In the genomic region with DNA sequence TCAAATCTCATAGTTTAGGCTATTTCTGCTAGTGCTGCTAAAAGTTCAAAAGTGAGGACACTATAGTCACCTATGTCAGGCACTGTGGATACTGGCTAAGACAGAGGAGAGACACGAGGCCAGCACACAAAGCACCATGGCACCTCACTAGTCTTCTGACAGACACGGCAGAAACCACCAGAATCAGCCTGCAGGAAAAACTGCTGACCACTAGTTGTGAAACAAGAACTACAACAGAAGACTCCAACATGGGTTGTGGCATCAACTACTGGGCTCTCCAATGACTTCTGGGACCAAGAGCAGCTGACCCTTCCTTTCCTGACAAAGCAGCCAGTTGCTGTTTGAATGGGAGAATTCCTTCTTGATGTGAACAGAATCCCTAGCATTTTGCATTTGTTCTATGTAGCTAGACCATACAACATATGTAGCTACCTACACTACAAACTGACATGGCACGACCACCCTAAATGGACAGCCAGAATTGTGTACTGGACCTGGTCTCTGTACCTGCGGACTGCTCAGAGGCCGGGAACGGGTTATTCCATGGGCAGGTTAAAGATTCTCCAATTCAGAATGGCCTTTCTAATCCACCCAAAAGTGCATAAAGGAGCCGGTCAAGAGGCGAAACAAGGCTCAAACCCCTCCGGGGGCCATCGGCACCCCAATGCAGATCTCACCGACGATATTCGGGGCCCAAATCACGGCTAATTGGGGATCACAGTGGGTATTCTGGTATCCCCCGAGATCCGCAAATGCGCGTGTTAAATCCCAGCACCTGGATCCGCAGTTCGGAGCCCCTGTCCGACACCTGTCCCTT, we compare ENCODE assay signal across 8 mouse cellular contexts. TPM values are rescaled to one million over a fixed set of nuclear protein-coding genes. Genes with fewer than 3 reads are reported as not detected.
A peak's percentile ranks its signal among the peaks of the same experiment; 100 is the strongest.
DNase-seq lines count a peak whose midpoint lies in the region; ATAC-seq and TF ChIP-seq lines count a peak whose summit lies in the region.

No protein-coding gene starts in this region.

- no peaks in the 10 kb centered on the region for H3K27me3 ChIP-seq in spleen, adult 2 months (ENCODE audit: control insufficient read depth, insufficient read depth, low read length)
- H3K27me3 ChIP-seq in intestine, postnatal 0 days (replicated peaks; ENCODE audit: control insufficient read depth, insufficient read depth, low read length), result no peaks in the 10 kb centered on the region

- no peak for ATAC-seq in intestine, postnatal 0 days
- ATAC-seq in inflammation-experienced regulatory T-cells, adult 6 months, result no peak

- no peak for TF ChIP-seq CTCF in spleen, adult 2 months (IDR thresholded peaks at IDR 0.05; ENCODE audit: extremely low read depth, insufficient read depth, insufficient read length, insufficient replicate concordance)
- TF ChIP-seq CTCF in embryonic fibroblast, embryonic 13.5 days (IDR thresholded peaks at IDR 0.05; ENCODE audit: borderline replicate concordance, insufficient read depth, low read length), result no peak
- no peak for TF ChIP-seq CTCF in intestine, postnatal 0 days (IDR thresholded peaks at IDR 0.05; ENCODE audit: low read depth)

- H3K9ac ChIP-seq in intestine, postnatal 0 days (ENCODE audit: low read depth, low read length), result peak overlapping the region; percentile 100

- H3K4me1 ChIP-seq in spleen, adult 2 months (ENCODE audit: control insufficient read depth, insufficient read depth, insufficient read length), result peaks cover 15% of the 10 kb centered on the region; the same call in 1 of the 2 replicates
- H3K4me1 ChIP-seq in embryonic fibroblast, embryonic 13.5 days (ENCODE audit: control insufficient read depth, insufficient read depth, low read length), result peaks cover 11% of the 10 kb centered on the region; the same call in 1 of the 2 replicates
- H3K4me1 ChIP-seq in intestine, postnatal 0 days (replicated peaks; ENCODE audit: control insufficient read depth, insufficient read depth, low read length), result peaks cover 17% of the 10 kb centered on the region; the same call in 1 of the 2 replicates

- 1% methylated on average over 21 of the region's 21 CpGs for WGBS in spleen, adult 2 months
- 1% methylated on average over 21 of the region's 21 CpGs for WGBS in intestine, postnatal 0 days

- no peak for TF ChIP-seq POLR2A in spleen, adult 2 months (IDR thresholded peaks at IDR 0.05; ENCODE audit: low read depth, low read length)
- no peak for TF ChIP-seq POLR2A in embryonic fibroblast, embryonic 13.5 days (IDR thresholded peaks at IDR 0.05; ENCODE audit: low read depth, low read length)

- H3K27ac ChIP-seq in spleen, adult 2 months (ENCODE audit: insufficient read depth, low read length), result peak overlapping the region; percentile 95
- H3K27ac ChIP-seq in embryonic fibroblast, embryonic 13.5 days (ENCODE audit: insufficient read depth, low read length), result peak overlapping the region; percentile 92
- H3K27ac ChIP-seq in intestine, postnatal 0 days (ENCODE audit: low read depth, low read length), result peak overlapping the region; percentile 100

- peak overlapping the region; percentile 74 for H3K4me2 ChIP-seq in intestine, postnatal 0 days (replicated peaks; ENCODE audit: low read depth)

- no peaks in the 10 kb centered on the region for H3K9me3 ChIP-seq in intestine, postnatal 0 days (ENCODE audit: control insufficient read depth)

- peak overlapping the region; percentile 80 for H3K4me3 ChIP-seq in spleen, adult 2 months (ENCODE audit: extremely low read depth, insufficient read depth, insufficient read length)
- H3K4me3 ChIP-seq in embryonic fibroblast, embryonic 13.5 days (ENCODE audit: insufficient read depth, low read length), result peak overlapping the region; percentile 97
- peak overlapping the region; percentile 99 for H3K4me3 ChIP-seq in intestine, postnatal 0 days (ENCODE audit: low read depth, low read length)

- H3K36me3 ChIP-seq in spleen, adult 2 months (ENCODE audit: control insufficient read depth, insufficient read depth, low read length), result no peaks in the 10 kb centered on the region
- peaks cover 4% of the 10 kb centered on the region; the same call in 1 of the 2 replicates for H3K36me3 ChIP-seq in intestine, postnatal 0 days (ENCODE audit: control insufficient read depth, insufficient read depth)

- no peak for DNase-seq in spleen, adult 2 months (ENCODE audit: low read depth in 1 of 2, low spot score in 2 of 2)
- no peak for DNase-seq in spleen, adult 18-20 months
- DNase-seq in lung, postnatal 25 days (ENCODE audit: low spot score), result peak; percentile 29
- DNase-seq in ovary, postnatal 14 days (ENCODE audit: low spot score), result no peak
- no peak for DNase-seq in left cerebral cortex, adult 9 months (ENCODE audit: low spot score in 2 of 2)

RNA-seq across cellular contexts. Expression of a gene that starts 1.1 kb away (rescaled TPM):
- polyA plus RNA-seq in spleen, adult 2 months (2012; rRNA removed), result 252 and 312 TPM in 2 replicates
- polyA plus RNA-seq in embryonic fibroblast, embryonic 13.5 days (2011; ENCODE audit: insufficient read length, low read depth, missing spikeins), result 412 and 414 TPM in 2 replicates
- polyA plus RNA-seq in intestine, postnatal 0 days (2015; fragmentation: Nextera tagmentation; extraction: Ambion mirVana), result 574 and 605 TPM in 2 replicates
- 100 to 1,000 TPM; 339 to 371 (median 345) TPM for polyA plus RNA-seq in inflammation-experienced regulatory T-cells, adult 6 months (2017; shearing (Covaris generic))

RNA-seq across cellular contexts. Expression of a gene that starts 18.9 kb away (rescaled TPM):
- polyA plus RNA-seq in spleen, adult 2 months (2012; rRNA removed), result 19.9 and 25.0 TPM in 2 replicates
- polyA plus RNA-seq in embryonic fibroblast, embryonic 13.5 days (2011; ENCODE audit: insufficient read length, low read depth, missing spikeins), result 7.2 and 7.7 TPM in 2 replicates
- polyA plus RNA-seq in intestine, postnatal 0 days (2015; fragmentation: Nextera tagmentation; extraction: Ambion mirVana), result 24.1 and 30.6 TPM in 2 replicates
- polyA plus RNA-seq in inflammation-experienced regulatory T-cells, adult 6 months (2017; shearing (Covaris generic)), result 10 to 100 TPM; 19.6 to 22.1 (median 19.8) TPM

RNA-seq across cellular contexts. Expression of a gene that starts 24.7 kb away (rescaled TPM):
- polyA plus RNA-seq in spleen, adult 2 months (2012; rRNA removed), result 16.1 and 21.8 TPM in 2 replicates
- polyA plus RNA-seq in embryonic fibroblast, embryonic 13.5 days (2011; ENCODE audit: insufficient read length, low read depth, missing spikeins), result 28.3 and 32.5 TPM in 2 replicates
- polyA plus RNA-seq in intestine, postnatal 0 days (2015; fragmentation: Nextera tagmentation; extraction: Ambion mirVana), result 87.1 and 96.5 TPM in 2 replicates
- polyA plus RNA-seq in inflammation-experienced regulatory T-cells, adult 6 months (2017; shearing (Covaris generic)), result 10 to 100 TPM; 43.4 to 49.1 (median 46.7) TPM

RNA-seq across cellular contexts. Expression of a gene that starts 35.0 kb away (rescaled TPM):
- 40.9 and 52.3 TPM in 2 replicates for polyA plus RNA-seq in spleen, adult 2 months (2012; rRNA removed)
- 43.1 and 46.4 TPM in 2 replicates for polyA plus RNA-seq in embryonic fibroblast, embryonic 13.5 days (2011; ENCODE audit: insufficient read length, low read depth, missing spikeins)
- 110 and 119 TPM in 2 replicates for polyA plus RNA-seq in intestine, postnatal 0 days (2015; fragmentation: Nextera tagmentation; extraction: Ambion mirVana)
- polyA plus RNA-seq in inflammation-experienced regulatory T-cells, adult 6 months (2017; shearing (Covaris generic)), result 10 to 100 TPM; 58.6 to 65.6 (median 60.5) TPM

RNA-seq across cellular contexts. Expression of a gene that starts 44.0 kb away (rescaled TPM):
- 3.4 and 4.1 TPM in 2 replicates for polyA plus RNA-seq in spleen, adult 2 months (2012; rRNA removed)
- polyA plus RNA-seq in embryonic fibroblast, embryonic 13.5 days (2011; ENCODE audit: insufficient read length, low read depth, missing spikeins), result 0.25 and 0.30 TPM in 2 replicates
- 2.2 and 2.3 TPM in 2 replicates for polyA plus RNA-seq in intestine, postnatal 0 days (2015; fragmentation: Nextera tagmentation; extraction: Ambion mirVana)
- polyA plus RNA-seq in inflammation-experienced regulatory T-cells, adult 6 months (2017; shearing (Covaris generic)), result not detected
